Mouse (Mus musculus) ES-Bruce4 (cell line): ENCODE data around the gene Bcl11a.

Source experiments
- CTCF ChIP-seq: IDR thresholded peaks from one replicate; pipeline ENCODE4 v1.8.1; 2011; ENCODE audit warnings: low read depth, low read length
- EP300 ChIP-seq: IDR thresholded peaks from 2 replicates; pipeline ENCODE4 v1.6.1; 2011; ENCODE audit warnings: low read depth, low read length; ENCODE audit not compliant: insufficient read depth

DNA sequence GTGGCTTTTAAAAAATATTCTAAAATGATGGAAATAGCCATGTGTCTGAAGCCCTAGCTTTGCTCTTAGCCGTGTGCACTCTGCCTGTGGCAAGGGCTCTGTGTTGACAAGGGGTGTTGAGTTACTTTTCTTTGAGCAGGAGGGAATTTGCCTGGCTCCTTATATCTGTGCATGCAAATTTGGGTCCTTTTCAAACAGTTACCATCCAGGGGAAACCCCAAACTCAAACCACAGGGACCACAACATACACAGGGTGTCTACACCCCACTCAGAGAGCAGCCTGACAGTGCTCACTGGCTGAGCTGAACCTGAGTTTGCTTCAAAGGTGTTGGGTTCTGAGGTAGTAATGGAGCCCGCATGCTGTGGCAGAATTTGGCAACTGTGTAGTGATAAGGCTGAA, 54.0 kb downstream of the Bcl11a start:
- TF ChIP-seq CTCF (no peak), EP300 (no peak)
